Mouse (Mus musculus) megakaryocyte, embryonic 14.5 days (primary cell): ENCODE measurements around the gene Lamp1.

Source experiments
- FLI1 ChIP-seq: IDR thresholded peaks from 2 replicates; pipeline ENCODE4 v1.6.1; 2012; ENCODE audit warnings: low read length, inconsistent platforms, mixed read lengths
- GATA1 ChIP-seq: IDR thresholded peaks from 3 replicates; pipeline ENCODE4 v1.6.1; 2012; ENCODE audit warnings: mixed read lengths, low read length, inconsistent platforms, borderline replicate concordance

DNA sequence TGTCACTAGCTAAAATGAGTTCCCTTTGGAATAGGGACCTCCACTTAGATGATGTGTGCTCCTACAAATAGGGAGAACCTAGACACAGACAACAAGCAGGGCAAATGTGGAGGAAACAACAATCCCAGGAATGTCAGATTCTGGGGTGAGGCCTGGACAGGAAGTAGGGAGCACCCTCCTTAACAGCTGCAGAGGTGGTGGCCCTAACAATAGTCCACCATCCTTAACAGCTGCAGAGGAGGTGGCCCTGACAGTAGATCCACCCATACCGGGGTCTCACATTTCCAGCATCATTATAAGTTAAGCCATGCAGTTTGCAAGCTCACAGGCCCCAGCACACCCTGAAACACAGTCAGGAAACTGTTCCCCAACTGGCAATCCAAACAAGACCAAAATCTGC lies 29.9 kb downstream of the Lamp1 start:
- TF ChIP-seq GATA1 (no peak), FLI1 (no peak)
